Mouse (Mus musculus) lung, embryonic 16.5 days (tissue): ENCODE data around the gene Gnat2. TPM values are rescaled to one million over a fixed set of nuclear protein-coding genes. Genes with fewer than 3 reads are reported as not detected.

Source experiments
- ATAC-seq: fragments of 200-750 bp; cut with Nextera tagmentation; 2 replicates; pipeline ENCODE4 v1.8.0; 2017; ENCODE audit warnings: low read depth, mild to moderate bottlenecking, moderate library complexity
- H3K27ac ChIP-seq: fragments of 300-500 bp; sonication (generic); 2 replicates; pipeline ENCODE4 v1.5.1; 2014; ENCODE audit warnings: mild to moderate bottlenecking, control low read depth, low read length
- H3K27me3 ChIP-seq: fragments of 300-500 bp; sonication (generic); 2 replicates; pipeline ENCODE4 v1.6.1; 2014; ENCODE audit warnings: low read depth, low read length, mixed read lengths; ENCODE audit not compliant: control insufficient read depth, insufficient read depth
- H3K36me3 ChIP-seq: fragments of 300-500 bp; sonication (generic); 2 replicates; pipeline ENCODE4 v1.6.1; 2014; ENCODE audit warnings: low read length; ENCODE audit not compliant: control insufficient read depth, insufficient read depth
- H3K4me1 ChIP-seq: fragments of 300-500 bp; sonication (generic); replicated peaks from 2 replicates; pipeline ENCODE4 v1.6.1; 2014; ENCODE audit warnings: low read length, mixed read lengths; ENCODE audit not compliant: control insufficient read depth, insufficient read depth
- H3K4me2 ChIP-seq: fragments of 300-500 bp; sonication (generic); 2 replicates; pipeline ENCODE4 v1.6.1; 2014; ENCODE audit warnings: low read depth, low read length, control low read depth
- H3K4me3 ChIP-seq: fragments of 300-500 bp; sonication (generic); 2 replicates; pipeline ENCODE4 v1.5.1; 2014; ENCODE audit warnings: mild to moderate bottlenecking, low read length, control low read depth
- H3K9ac ChIP-seq: fragments of 300-500 bp; sonication (generic); 2 replicates; pipeline ENCODE4 v1.6.1; 2014; ENCODE audit warnings: low read length, control low read depth
- H3K9me3 ChIP-seq: fragments of 300-500 bp; sonication (generic); 2 replicates; pipeline ENCODE4 v1.6.1; 2016; ENCODE audit warnings: low read length; ENCODE audit not compliant: control insufficient read depth
- WGBS: fragments of 180-500 bp; shearing (Covaris S2); extraction: QIAGEN DNeasy Blood & Tissue Kit; methylation state at CpG from one replicate; pipeline ENCODE4 v1.1.7; 2014; 5-methylcytosine and 5-hydroxymethylcytosine counted together
- polyA plus RNA-seq: library from polyadenylated mRNA; unstranded; fragments of >200 nt; fragmentation: Nextera tagmentation; extraction: Ambion mirVana; gene quantifications from 2 replicates; pipeline ENCODE4 v1.2.1, GENCODE M21; 2015

Gnat2 gene
- polyA plus RNA-seq, 1 experiment from 2014 or later = 0.80 TPM

DNA sequence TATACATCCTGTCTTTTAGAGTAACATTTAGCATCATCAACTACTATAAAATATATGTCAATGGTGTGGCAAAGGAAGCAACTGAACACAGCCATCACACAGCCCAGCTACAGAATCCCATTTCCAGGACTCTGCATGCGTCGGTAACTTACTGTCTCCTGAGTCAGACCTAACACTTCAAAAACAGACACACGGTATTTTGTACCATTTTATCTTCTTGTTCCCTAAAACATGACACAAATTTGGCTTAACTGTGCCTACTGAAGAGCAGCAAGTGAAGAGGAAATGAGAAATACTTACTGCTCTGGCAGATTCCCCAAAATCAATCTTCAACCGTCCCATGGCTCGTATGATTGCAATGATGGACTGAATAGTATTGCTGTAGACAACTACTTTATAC is 30.7 kb downstream of the Gnat2 start:
- no peak for ATAC-seq
- H3K4me1 ChIP-seq = peaks cover under 1% of the 10 kb centered on the region
- WGBS = 77% methylated on average over 5 of the region's 5 CpGs
- H3K4me2 ChIP-seq = no peak overlapping the region
- no peak overlapping the region for H3K27ac ChIP-seq
- no peak overlapping the region for H3K9ac ChIP-seq
- peaks cover 10% of the 10 kb centered on the region for H3K36me3 ChIP-seq
- no peak overlapping the region for H3K4me3 ChIP-seq
- H3K27me3 ChIP-seq = no peaks in the 10 kb centered on the region
- H3K9me3 ChIP-seq = no peaks in the 10 kb centered on the region

GRCm38 (mm10) chr3:108124131-108124530 is 31.5 kb downstream of the Gnat2 start:
- WGBS = 32% methylated on average over 1 of the region's 1 CpGs
- Histone ChIP-seq H3K4me1 (peaks cover 6% of the 10 kb centered on the region), H3K4me2 (no peak overlapping the region), H3K27me3 (no peaks in the 10 kb centered on the region), H3K9me3 (no peaks in the 10 kb centered on the region), H3K9ac (no peak overlapping the region), H3K4me3 (no peak overlapping the region), H3K36me3 (peaks cover 8% of the 10 kb centered on the region), H3K27ac (no peak overlapping the region)
- ATAC-seq = no peak

DNA sequence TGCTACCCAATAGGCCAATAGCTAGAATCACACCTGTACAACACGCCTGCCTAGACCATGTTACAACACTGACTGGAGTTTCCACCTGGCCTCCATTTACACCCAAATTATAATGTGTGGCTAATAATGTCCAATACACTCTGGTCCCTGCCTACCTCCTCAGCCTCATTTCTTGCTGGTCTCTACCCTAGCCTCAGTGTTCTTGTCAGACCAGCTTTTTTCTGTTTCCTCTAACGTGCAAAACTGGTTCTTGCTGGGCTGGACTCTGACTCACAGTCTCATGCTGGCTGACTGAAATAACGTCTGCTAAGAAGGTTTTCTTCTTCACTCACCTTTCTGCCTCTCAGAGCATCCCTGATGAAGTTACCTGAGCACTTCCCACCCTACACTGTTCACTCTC is 33.7 kb downstream of the Gnat2 start:
- no peak overlapping the region for H3K9ac ChIP-seq
- 77% methylated on average over 3 of the region's 3 CpGs for WGBS
- ATAC-seq = no peak
- H3K4me1 ChIP-seq = peaks cover 11% of the 10 kb centered on the region
- H3K27me3 ChIP-seq = no peaks in the 10 kb centered on the region
- H3K4me3 ChIP-seq = no peak overlapping the region
- H3K27ac ChIP-seq = no peak overlapping the region
- H3K4me2 ChIP-seq = no peak overlapping the region
- no peaks in the 10 kb centered on the region for H3K9me3 ChIP-seq
- peaks cover 4% of the 10 kb centered on the region; the same call in 1 of the 2 replicates for H3K36me3 ChIP-seq

- 0 out of 2 replicates have a peak, but pooled peaks have one; percentile 10 for ATAC-seq
- WGBS = 70% methylated on average over 5 of the region's 5 CpGs
- Histone ChIP-seq H3K27ac (no peak overlapping the region), H3K9me3 (no peaks in the 10 kb centered on the region), H3K27me3 (no peaks in the 10 kb centered on the region), H3K4me2 (no peak overlapping the region), H3K4me1 (peaks cover 27% of the 10 kb centered on the region), H3K4me3 (no peak overlapping the region), H3K9ac (no peak overlapping the region), H3K36me3 (no peaks in the 10 kb centered on the region)
Observed at GRCm38 (mm10) chr3:108128520-108128919, 35.9 kb downstream of the Gnat2 start.

DNA sequence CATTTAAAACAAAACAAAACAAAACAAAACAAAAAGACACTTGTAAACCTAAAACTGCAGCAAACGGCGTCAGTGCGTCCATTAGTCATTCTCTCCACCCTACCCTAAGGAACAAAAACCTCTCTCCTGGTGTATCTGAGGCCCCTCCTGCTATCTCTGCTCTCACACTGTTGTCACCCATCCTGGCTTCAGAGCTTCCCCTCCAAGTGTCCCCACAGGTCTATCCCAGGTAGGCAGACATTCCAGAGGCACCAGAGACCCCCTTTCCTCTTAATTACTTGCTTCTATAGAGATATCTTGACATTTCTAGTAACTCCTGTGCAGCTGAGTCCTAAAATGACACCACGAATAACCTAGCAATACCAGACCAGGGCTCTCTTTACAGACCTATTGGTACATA is 36.8 kb downstream of the Gnat2 start:
- Histone ChIP-seq H3K27me3 (no peaks in the 10 kb centered on the region), H3K4me2 (no peak overlapping the region), H3K4me3 (no peak overlapping the region), H3K9ac (no peak overlapping the region), H3K27ac (no peak overlapping the region), H3K9me3 (no peaks in the 10 kb centered on the region), H3K36me3 (no peaks in the 10 kb centered on the region), H3K4me1 (peaks cover 27% of the 10 kb centered on the region)
- ATAC-seq = no peak
- 93% methylated on average over 4 of the region's 4 CpGs for WGBS

DNA sequence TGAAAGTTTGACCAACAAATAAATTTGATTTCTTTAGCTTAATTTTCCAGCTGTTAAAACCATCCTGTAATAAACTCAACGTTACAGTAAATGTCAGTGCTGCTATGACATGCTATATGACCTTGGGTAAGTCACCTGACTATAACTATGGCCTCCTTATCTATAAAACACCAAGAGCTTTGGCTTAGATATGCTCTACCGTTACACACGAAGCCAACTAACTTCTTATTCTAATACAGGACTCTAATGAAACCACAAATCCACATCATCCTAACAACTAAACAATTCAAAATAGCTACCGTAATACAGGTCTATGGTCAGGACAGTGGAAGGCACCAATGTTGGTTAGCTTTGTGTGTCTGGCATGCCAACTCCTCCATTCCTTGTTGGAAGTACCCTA is 37.2 kb downstream of the Gnat2 start:
- no peak overlapping the region for H3K4me3 ChIP-seq
- no peak for ATAC-seq
- peaks cover 27% of the 10 kb centered on the region for H3K4me1 ChIP-seq
- H3K36me3 ChIP-seq = no peaks in the 10 kb centered on the region
- H3K9ac ChIP-seq = no peak overlapping the region
- no peak overlapping the region for H3K4me2 ChIP-seq
- WGBS = 88% methylated on average over 4 of the region's 4 CpGs
- H3K27me3 ChIP-seq = no peaks in the 10 kb centered on the region
- no peaks in the 10 kb centered on the region for H3K9me3 ChIP-seq
- H3K27ac ChIP-seq = no peak overlapping the region

DNA sequence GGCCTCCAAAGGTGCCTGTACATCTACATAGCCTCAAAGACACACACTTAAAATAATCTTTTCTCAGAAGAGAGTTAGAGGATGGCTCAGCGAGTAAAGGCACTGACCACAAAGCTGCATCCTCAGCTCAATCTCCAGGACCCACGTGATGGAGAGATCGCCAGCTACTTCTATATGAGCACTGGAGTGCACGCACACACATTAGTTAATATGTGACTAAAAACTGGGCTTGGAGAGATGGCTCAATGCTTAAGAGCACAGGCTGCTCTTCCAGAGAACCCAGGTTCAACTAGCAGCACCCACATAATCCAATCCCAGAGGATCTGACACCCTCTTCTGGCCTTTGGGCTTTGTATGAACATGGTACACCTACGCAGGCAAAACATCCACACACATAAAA is 38.6 kb downstream of the Gnat2 start:
- Histone ChIP-seq H3K9me3 (no peaks in the 10 kb centered on the region), H3K9ac (no peak overlapping the region), H3K27ac (no peak overlapping the region), H3K4me3 (no peak overlapping the region), H3K4me2 (no peak overlapping the region), H3K4me1 (peaks cover 27% of the 10 kb centered on the region), H3K36me3 (no peaks in the 10 kb centered on the region), H3K27me3 (no peaks in the 10 kb centered on the region)
- 62% methylated on average over 5 of the region's 5 CpGs for WGBS
- ATAC-seq = no peak

GRCm38 (mm10) chr3:108131821-108132220 is 39.2 kb downstream of the Gnat2 start:
- peaks cover 27% of the 10 kb centered on the region for H3K4me1 ChIP-seq
- H3K4me2 ChIP-seq = no peak overlapping the region
- no peaks in the 10 kb centered on the region for H3K9me3 ChIP-seq
- no peak overlapping the region for H3K9ac ChIP-seq
- no peaks in the 10 kb centered on the region; the same call in 1 of the 2 replicates for H3K36me3 ChIP-seq
- WGBS = 69% methylated on average over 1 of the region's 1 CpGs
- ATAC-seq = no peak
- no peak overlapping the region for H3K4me3 ChIP-seq
- peak overlapping the region; percentile 32; the same call in 1 of the 2 replicates for H3K27ac ChIP-seq
- H3K27me3 ChIP-seq = no peaks in the 10 kb centered on the region

GRCm38 (mm10) chr3:108132484-108132883 is 39.9 kb downstream of the Gnat2 start:
- H3K4me1 ChIP-seq = peaks cover 27% of the 10 kb centered on the region
- 0 out of 2 replicates have a peak overlapping the region, but pooled peaks have one; percentile 1 for H3K27ac ChIP-seq
- no peaks in the 10 kb centered on the region for H3K27me3 ChIP-seq
- H3K9ac ChIP-seq = no peak overlapping the region
- H3K4me3 ChIP-seq = no peak overlapping the region
- ATAC-seq = no peak
- 50% methylated on average over 1 of the region's 1 CpGs for WGBS
- no peaks in the 10 kb centered on the region; the same call in 1 of the 2 replicates for H3K36me3 ChIP-seq
- H3K4me2 ChIP-seq = no peak overlapping the region
- no peaks in the 10 kb centered on the region for H3K9me3 ChIP-seq

DNA sequence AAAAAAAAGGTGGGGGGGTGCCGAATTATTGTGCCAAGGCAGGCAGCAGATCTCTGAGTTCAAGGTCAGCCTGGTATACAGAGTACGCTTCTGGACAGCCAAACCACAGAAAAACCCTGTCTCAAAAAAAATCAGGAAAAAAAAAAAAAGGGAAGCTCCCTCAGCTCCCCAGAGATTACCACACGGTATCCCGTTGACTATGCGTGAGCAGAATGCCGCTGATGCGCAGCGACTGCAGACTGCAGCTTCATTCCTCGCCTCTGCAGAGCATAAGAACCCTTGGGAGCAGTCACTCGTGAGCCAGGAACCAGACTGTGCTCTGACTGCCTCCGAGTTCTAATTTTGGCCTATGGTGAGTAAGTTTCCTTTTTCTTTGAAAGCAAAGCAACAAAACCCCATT is 42.1 kb downstream of the Gnat2 start:
- no peak overlapping the region for H3K4me2 ChIP-seq
- H3K9ac ChIP-seq = no peak overlapping the region
- 80% methylated on average over 11 of the region's 11 CpGs for WGBS
- H3K27me3 ChIP-seq = no peaks in the 10 kb centered on the region
- peaks cover 21% of the 10 kb centered on the region for H3K4me1 ChIP-seq
- no peak overlapping the region for H3K4me3 ChIP-seq
- ATAC-seq = no peak
- H3K27ac ChIP-seq = no peak overlapping the region
- no peaks in the 10 kb centered on the region for H3K9me3 ChIP-seq
- no peaks in the 10 kb centered on the region; the same call in 1 of the 2 replicates for H3K36me3 ChIP-seq
